Mouse (Mus musculus): ENCODE results near the gene Spcs1. TPM values are rescaled to one million over a fixed set of nuclear protein-coding genes. Genes with fewer than 3 reads are reported as not detected.
A peak's percentile ranks its signal among the peaks of the same experiment; 100 is the strongest.

Gene Spcs1
- total RNA-seq (2022) = 100 to 1,000 TPM; 232 to 268 (median 251) TPM

GRCm38 (mm10) chr14:31001307-31002205 is at the start of gene Spcs1, which contains the start of gene Glt8d1:
Gene Spcs1 (minus strand): TSS chr14:31001672.
Gene Glt8d1 (plus strand): TSS chr14:31001400.
- peak; percentile 78 for DNase-seq

- no peak for DNase-seq
These were observed 44.3 kb upstream of the Spcs1 start for GRCm38 (mm10) chr14:31045817-31046216.

- DNase-seq = no peak
These were observed 43.8 kb upstream of the Spcs1 start for GRCm38 (mm10) chr14:31045296-31045695.

GRCm38 (mm10) chr14:31025785-31026184 is 24.3 kb upstream of the Spcs1 start:
- no peak for DNase-seq

GRCm38 (mm10) chr14:31022579-31022978 is 21.1 kb upstream of the Spcs1 start:
- DNase-seq = no peak

- peak; percentile 59 for DNase-seq
These were observed 18.1 kb upstream of the Spcs1 start for GRCm38 (mm10) chr14:31019331-31020205.

GRCm38 (mm10) chr14:31018860-31019291 is 17.4 kb upstream of the Spcs1 start, which contains the start of the genes Pbrm1 and Gnl3:
Gene Pbrm1 (plus strand): TSS chr14:31019138.
Gene Gnl3 (minus strand): TSS chr14:31019152.
- peak; percentile 96 for DNase-seq

GRCm38 (mm10) chr14:31017854-31018253 is 16.4 kb upstream of the Spcs1 start:
- peak; percentile 18 for DNase-seq

- no peak for DNase-seq
These were observed 14.6 kb upstream of the Spcs1 start for GRCm38 (mm10) chr14:31016063-31016462.

GRCm38 (mm10) chr14:31013928-31014327 is 12.5 kb upstream of the Spcs1 start:
- no peak for DNase-seq

GRCm38 (mm10) chr14:31011588-31011987 is 10.1 kb upstream of the Spcs1 start:
- no peak for DNase-seq

GRCm38 (mm10) chr14:31006779-31007178 is 5.3 kb upstream of the Spcs1 start:
- DNase-seq = no peak

- no peak for DNase-seq
These were observed 3.1 kb upstream of the Spcs1 start for GRCm38 (mm10) chr14:31004527-31004926.

- no peak for DNase-seq
These were observed 611 bp downstream of the Spcs1 start for GRCm38 (mm10) chr14:31000816-31001306.

- no peak for DNase-seq
These were observed 1.1 kb downstream of the Spcs1 start for GRCm38 (mm10) chr14:31000356-31000755.

- DNase-seq = no peak
These were observed 5.1 kb downstream of the Spcs1 start for GRCm38 (mm10) chr14:30996417-30996816.

GRCm38 (mm10) chr14:30976222-30976621 is 25.2 kb downstream of the Spcs1 start:
- no peak for DNase-seq

- DNase-seq = no peak
These were observed 27.3 kb downstream of the Spcs1 start for GRCm38 (mm10) chr14:30974204-30974603.

- no peak for DNase-seq
These were observed 41.1 kb downstream of the Spcs1 start for GRCm38 (mm10) chr14:30960366-30960765.

- no peak for DNase-seq
These were observed 42.4 kb downstream of the Spcs1 start for GRCm38 (mm10) chr14:30959031-30959430.

- no peak for DNase-seq
These were observed 43.0 kb downstream of the Spcs1 start for GRCm38 (mm10) chr14:30958517-30958916.

GRCm38 (mm10) chr14:30951154-30951825 is 50.2 kb downstream of the Spcs1 start, which contains the start of gene Nek4:
Gene Nek4 (plus strand): TSS chr14:30951377.
- peak; percentile 96 for DNase-seq
